Mouse (Mus musculus) cerebellum, adult 18-20 months (tissue): ENCODE results near the gene Arhgap6.

Experiments used
- DNase-seq, 2 experiments: peaks; one replicate each; pipeline ENCODE4 v3.0.0; 2021

Arhgap6 gene

GRCm38 (mm10) chrX:169007066-169007465, 212.2 kb downstream of the Arhgap6 start:
- no peak for DNase-seq

GRCm38 (mm10) chrX:169012701-169013100, 217.8 kb downstream of the Arhgap6 start:
- DNase-seq, result no peak

DNA sequence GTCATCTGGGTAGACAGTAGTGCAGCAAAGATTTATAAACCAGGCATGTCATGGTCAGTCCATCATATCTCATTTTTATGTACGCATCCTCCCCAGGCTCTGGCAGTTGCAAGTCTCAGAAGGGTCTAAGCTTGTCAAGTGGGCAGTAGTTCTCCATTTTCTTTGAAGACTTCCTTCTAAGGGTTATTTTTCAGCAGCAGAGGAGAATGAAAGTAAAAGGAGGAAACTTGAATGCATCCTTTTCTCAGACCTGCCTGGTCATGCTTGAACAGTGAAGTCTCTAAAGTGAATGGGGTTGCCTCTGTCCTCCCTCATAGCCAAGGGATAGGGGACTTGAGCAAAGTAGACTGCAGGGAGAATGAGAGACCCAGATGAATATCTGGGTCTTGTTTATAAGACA, 239.5 kb downstream of the Arhgap6 start:
- no peak for DNase-seq

GRCm38 (mm10) chrX:169036403-169037296, 241.8 kb downstream of the Arhgap6 start:
- peak; percentile 16 to 22 for DNase-seq

GRCm38 (mm10) chrX:169037401-169037800, 242.5 kb downstream of the Arhgap6 start:
- DNase-seq, result no peak

DNA sequence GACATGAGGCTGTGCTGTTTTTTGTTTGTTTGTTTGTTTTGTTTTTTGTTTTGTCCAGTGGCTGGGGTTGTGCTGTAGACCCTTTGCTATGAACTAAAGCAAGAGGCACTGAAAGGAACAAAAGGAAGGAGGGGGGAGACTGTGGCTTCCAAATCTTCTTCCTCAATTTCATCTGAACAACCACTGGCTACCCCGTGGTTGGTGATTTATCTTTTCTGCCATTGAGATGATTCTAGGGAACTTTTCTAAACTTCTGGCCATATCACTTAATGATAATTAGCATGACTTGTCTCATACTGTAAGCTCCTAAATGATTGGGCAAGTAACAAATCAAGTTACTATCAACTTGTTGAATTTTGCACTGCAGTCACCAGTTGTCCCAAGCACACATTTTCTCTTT, 249.0 kb downstream of the Arhgap6 start:
- no peak for DNase-seq

DNA sequence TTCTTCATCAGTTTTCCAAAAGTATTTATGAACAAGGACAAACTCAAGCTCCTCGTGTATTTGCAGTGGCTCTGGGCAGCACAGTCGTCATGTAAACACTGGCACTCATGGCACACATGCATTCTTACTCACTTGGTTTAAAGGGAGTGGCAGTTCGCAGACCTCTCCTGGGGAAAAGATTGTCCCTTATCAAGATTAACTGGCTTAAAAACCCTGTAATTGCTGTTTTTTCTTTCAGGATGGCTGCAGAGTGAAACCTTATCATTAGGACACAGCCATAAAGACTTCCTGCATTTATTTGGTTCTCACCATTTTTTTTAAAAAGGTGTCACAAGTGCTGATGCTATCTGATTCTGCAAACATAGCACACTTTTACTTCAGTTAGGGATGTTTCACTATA, 252.7 kb downstream of the Arhgap6 start:
- DNase-seq, result no peak

- no peak for DNase-seq
Observed at GRCm38 (mm10) chrX:169049550-169049949, 254.7 kb downstream of the Arhgap6 start.

DNA sequence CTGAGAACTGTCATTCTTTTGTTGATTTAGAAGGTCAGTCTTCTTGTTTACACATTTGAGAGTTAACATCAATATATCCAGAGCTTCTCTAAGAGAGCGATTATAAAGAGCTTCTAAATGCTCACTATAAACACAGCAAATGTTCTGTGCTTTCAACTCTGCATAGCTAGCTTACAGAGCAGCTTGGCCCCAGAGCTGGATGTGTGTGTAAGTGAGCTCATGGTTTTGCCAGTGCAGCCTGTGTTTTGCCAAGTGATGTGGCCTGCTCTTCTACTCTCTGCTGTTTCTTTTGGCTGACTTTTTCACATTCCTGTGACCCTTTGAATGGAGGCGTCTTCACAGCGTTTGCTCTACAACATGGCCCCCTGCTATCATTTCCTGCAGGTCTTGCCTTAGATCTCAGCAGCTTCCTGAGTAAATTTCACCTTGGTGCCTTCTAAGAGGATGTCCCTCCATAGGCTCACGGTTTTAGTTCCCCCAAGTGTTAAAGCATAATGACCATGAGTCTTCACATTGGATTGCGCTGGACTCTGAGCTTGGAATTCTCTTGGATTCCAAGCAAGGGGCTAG, 259.1 kb downstream of the Arhgap6 start:
- no peak for DNase-seq

DNA sequence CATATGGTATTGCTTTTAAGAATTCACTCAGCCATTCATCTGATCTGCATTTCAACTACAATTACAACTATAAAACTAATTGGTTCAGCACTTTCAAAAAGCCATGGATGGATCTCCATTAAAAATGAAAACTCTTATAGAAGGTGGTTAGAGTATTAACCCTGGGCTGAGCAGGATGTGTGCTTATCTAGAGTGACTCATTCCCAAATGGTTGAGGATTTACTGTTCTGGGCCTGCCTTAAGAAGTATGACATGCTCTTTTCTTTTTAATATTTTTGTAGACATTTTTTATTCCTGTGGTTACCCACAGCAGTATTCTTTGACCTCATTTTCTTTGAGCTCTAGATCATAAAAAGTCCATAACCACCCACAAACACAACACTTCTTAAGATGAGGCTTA, 267.7 kb downstream of the Arhgap6 start:
- no peak for DNase-seq

GRCm38 (mm10) chrX:169065298-169065697, 270.4 kb downstream of the Arhgap6 start:
- no peak for DNase-seq

GRCm38 (mm10) chrX:169065922-169066321, 271.0 kb downstream of the Arhgap6 start:
- DNase-seq, result no peak

DNA sequence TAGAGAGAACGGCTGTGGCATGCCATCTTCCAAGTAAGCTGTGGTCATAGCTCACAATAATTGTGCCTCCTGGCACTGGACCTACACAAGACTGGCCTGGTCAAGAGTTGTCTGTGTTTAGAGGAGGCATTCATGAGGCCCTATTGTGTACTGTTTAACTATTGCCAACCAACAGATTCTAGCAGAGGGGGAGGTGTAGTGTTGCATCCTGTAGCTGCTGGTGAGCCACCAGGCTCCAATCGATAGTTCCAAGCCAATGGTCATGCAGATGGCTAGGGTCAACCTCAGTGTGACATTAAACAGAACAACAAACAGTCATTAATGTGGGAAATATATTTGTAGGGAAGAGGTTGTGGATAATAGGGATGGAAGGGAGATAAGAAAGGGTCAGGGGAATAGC, 280.1 kb downstream of the Arhgap6 start:
- DNase-seq, result no peak

DNA sequence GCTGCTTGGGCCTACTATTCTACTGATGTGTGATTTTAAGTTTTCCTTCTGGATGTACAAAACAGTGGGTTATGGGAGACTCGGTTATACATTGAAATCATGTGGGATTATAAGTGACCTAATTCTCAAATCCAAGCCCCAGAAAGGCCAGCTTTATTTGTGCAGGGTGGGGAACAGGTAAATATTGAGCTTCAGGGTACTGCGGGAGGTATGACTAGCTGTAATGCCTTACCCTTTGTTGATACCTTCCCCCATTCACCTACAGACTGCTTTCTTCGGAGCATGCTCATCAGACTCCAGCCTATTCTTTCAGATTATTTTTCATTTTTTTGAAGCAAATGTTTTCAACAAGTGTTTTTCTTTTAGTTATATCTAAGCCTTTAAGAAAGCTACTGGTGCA, 286.7 kb downstream of the Arhgap6 start:
- no peak for DNase-seq

GRCm38 (mm10) chrX:169085871-169086270, 291.0 kb downstream of the Arhgap6 start:
- peak; percentile 37 to 46 for DNase-seq

- no peak for DNase-seq
Observed at GRCm38 (mm10) chrX:169089221-169089620, 294.3 kb downstream of the Arhgap6 start.

DNA sequence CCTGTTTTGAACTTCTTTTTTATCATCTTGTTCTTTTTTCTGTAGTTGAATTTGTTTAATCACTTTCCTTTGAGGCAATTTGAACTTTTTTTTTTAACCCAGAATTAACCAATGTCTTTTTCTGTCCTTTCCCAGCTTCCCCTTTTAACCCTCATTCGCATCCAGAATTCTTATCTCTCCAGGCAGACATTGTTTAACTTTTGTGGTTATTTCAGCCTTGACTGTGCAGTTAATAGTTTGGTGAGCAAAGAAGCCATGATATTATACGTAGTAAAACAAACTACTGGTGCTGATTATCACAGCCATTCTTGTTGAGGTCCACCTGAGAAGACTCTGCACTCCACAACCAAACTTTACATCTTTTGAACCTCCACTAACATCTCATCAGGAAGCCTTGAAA, 299.7 kb downstream of the Arhgap6 start:
- DNase-seq, result no peak

- DNase-seq, result no peak
Observed at GRCm38 (mm10) chrX:169095584-169095983, 300.7 kb downstream of the Arhgap6 start.

DNA sequence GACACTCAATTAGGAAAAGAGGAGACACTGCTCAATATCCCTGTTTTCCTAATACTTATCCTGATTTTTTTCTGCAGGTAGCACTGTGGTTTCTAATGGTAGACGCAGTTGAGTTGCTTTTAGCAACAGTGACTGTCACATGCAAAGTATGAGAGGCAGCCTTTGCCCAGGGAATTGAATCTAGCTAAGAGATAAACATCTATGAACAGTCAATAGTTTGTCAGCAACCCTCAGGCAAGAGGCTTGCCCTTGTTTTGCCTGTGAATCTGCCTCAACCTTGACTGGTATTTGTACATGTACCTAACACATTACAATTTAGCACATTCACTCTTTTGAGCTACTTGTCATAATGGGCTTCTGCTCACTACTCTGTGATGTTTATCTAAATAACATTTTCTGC, 307.8 kb downstream of the Arhgap6 start:
- DNase-seq, result no peak

GRCm38 (mm10) chrX:169106048-169106622, 311.2 kb downstream of the Arhgap6 start:
- DNase-seq, result no peak

GRCm38 (mm10) chrX:169107372-169107771, 312.5 kb downstream of the Arhgap6 start:
- DNase-seq, result no peak

GRCm38 (mm10) chrX:169110031-169110430, 315.1 kb downstream of the Arhgap6 start:
- no peak for DNase-seq

GRCm38 (mm10) chrX:169112662-169113061, 317.8 kb downstream of the Arhgap6 start:
- DNase-seq, result no peak

DNA sequence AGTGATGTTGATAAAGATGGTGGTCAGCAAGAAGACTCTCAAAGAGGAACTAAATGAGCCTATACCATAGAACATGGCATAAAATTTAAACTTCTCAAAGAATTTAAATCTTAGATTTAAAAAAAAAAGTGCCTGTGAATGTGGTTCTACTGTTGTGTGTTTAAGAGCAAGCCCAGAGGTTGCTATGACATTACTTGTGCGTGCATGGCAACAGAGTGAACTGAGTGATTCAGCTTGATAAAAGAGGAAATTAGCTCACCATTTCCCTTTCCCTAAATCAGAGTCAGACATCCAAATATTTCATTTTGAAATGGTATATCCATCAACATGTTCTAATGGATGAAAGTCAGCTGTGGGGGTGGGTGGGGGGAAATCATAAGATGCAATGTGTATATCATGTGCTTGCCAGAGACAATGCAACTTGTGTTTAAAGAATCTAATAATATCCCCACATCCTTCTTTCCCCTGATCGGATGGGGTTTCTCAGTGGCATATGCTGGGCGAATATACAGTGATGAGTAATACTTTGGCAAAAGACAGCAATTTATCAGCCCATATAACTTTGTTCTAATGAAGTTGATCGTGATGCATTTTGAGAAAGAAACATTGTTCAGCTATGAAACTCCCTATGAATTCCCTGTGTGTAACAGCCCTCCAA, 328.3 kb downstream of the Arhgap6 start:
- DNase-seq, result no peak
